In genomic region chr12:27657536-27657935, GRCm38 (mm10) we compare ENCODE assay signal across 11 mouse cellular contexts.
DNase-seq lines count a peak whose midpoint lies in the region; ATAC-seq and TF ChIP-seq lines count a peak whose summit lies in the region.
"Had no signal": no experiment of that assay in that cellular context is flagged by ENCODE, and none has a peak within 500 bp of the region (broad histone marks: within the 10 kb centered on the region; RNA-seq: fewer than 3 reads in every experiment).

No protein-coding gene starts in this region.

- no peaks in the 10 kb centered on the region for H3K9me3 ChIP-seq in hindbrain, postnatal 0 days (ENCODE audit: low read length)
- H3K9me3 ChIP-seq in hindbrain, embryonic 16.5 days (ENCODE audit: control insufficient read depth, low read length): no peaks in the 10 kb centered on the region

- no peak for ATAC-seq in hindbrain, postnatal 0 days
- ATAC-seq in hindbrain, embryonic 16.5 days: no peak
- no peak for ATAC-seq in CD4-positive, CD25-positive, alpha-beta regulatory T cell, adult 4 months

- no peak for TF ChIP-seq CTCF in hindbrain, postnatal 0 days (IDR thresholded peaks at IDR 0.05; ENCODE audit: low read depth)

- WGBS in hindbrain, postnatal 0 days: 62% methylated on average over 4 of the region's 4 CpGs
- WGBS in hindbrain, embryonic 16.5 days: 70% methylated on average over 4 of the region's 4 CpGs

- H3K27ac ChIP-seq in hindbrain, postnatal 0 days: no peak overlapping the region
- H3K27ac ChIP-seq in hindbrain, embryonic 16.5 days (ENCODE audit: low read depth, low read length): no peak overlapping the region

- H3K4me2 ChIP-seq in hindbrain, postnatal 0 days (ENCODE audit: low read depth, low read length): no peak overlapping the region
- H3K4me2 ChIP-seq in hindbrain, embryonic 16.5 days (ENCODE audit: low read length): no peak overlapping the region
- H3K4me2 ChIP-seq: liver, embryonic 11.5 days had no signal

- no peaks in the 10 kb centered on the region for H3K4me1 ChIP-seq in hindbrain, postnatal 0 days (ENCODE audit: insufficient read depth, low read length)
- H3K4me1 ChIP-seq in hindbrain, embryonic 16.5 days (ENCODE audit: control insufficient read depth, insufficient read depth, low read depth, low read length): no peaks in the 10 kb centered on the region

- no peak overlapping the region for H3K4me3 ChIP-seq in hindbrain, postnatal 0 days (ENCODE audit: low read length)
- H3K4me3 ChIP-seq in hindbrain, embryonic 16.5 days (ENCODE audit: low read length): no peak overlapping the region

- no peak overlapping the region for H3K9ac ChIP-seq in hindbrain, postnatal 0 days (replicated peaks; ENCODE audit: low read length)
- no peak overlapping the region for H3K9ac ChIP-seq in hindbrain, embryonic 16.5 days (ENCODE audit: low read depth, low read length)

- peak; percentile 1 for DNase-seq in adrenal gland, adult 8-10 months
- DNase-seq in adrenal gland, postnatal 4 days (ENCODE audit: low spot score in 2 of 2): no peak
- DNase-seq in hindbrain, postnatal 0 days (ENCODE audit: low spot score): peak; percentile 73
- DNase-seq in retina, postnatal 1 day: peak; percentile 62
- DNase-seq in retina, embryonic 14.5 days (ENCODE audit: low spot score): no peak
- peak; percentile 12 for DNase-seq in skeletal muscle tissue, adult 2 months (ENCODE audit: low read depth, low spot score)
- DNase-seq: right cerebral cortex, adult 18-20 months; thymus, adult 18-20 months had no signal

- H3K27me3 ChIP-seq in hindbrain, postnatal 0 days (ENCODE audit: insufficient read depth, low read length): no peaks in the 10 kb centered on the region
- H3K27me3 ChIP-seq in hindbrain, embryonic 16.5 days (replicated peaks; ENCODE audit: control insufficient read depth, insufficient read depth, low read length): no peaks in the 10 kb centered on the region

- H3K36me3 ChIP-seq in hindbrain, postnatal 0 days (ENCODE audit: insufficient read depth, low read length): no peaks in the 10 kb centered on the region
- H3K36me3 ChIP-seq in hindbrain, embryonic 16.5 days (ENCODE audit: control insufficient read depth, insufficient read depth, low read length): no peaks in the 10 kb centered on the region

Comparison
In these comparisons a context has a peak if more than half of its experiments do, and no peak if none do; other contexts are left out.
1. DNase-seq: peak in adrenal gland, adult 8-10 months (single experiment), hindbrain, postnatal 0 days (single experiment), retina, postnatal 1 day (single experiment) and skeletal muscle tissue, adult 2 months (single experiment); none in adrenal gland, postnatal 4 days (0 of 2) and retina, embryonic 14.5 days (single experiment).